Mouse (Mus musculus): ENCODE results near the gene Lrrfip1. TPM values are rescaled to one million over a fixed set of nuclear protein-coding genes. Genes with fewer than 3 reads are reported as not detected.

Gene Lrrfip1
- polyA plus RNA-seq, 1 experiment from 2014 or later, result 85.4 TPM

DNA sequence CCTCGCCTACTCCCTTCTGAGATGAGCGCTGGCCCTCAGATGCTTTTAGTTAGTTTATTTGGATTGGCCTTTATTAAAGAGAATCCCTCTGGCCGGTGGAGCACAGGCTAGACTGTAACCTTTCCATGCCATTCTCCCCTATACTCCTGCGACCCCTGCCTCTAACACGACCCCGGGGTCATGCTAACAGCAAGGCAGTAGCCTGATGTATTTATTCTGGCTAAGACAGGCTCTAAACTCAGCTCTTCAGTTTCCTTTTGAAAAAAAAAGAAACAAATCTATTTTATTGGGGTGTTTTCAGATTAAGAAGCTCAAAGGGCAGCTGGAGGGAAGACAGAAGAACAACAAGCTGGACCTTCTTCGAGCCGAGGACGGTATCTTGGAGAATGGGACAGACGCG, 123.6 kb downstream of the Lrrfip1 start:
- no peak overlapping the region for H3K27ac ChIP-seq (ENCODE audit: low read length)
- no peaks in the 10 kb centered on the region for H3K4me1 ChIP-seq (ENCODE audit: control insufficient read depth, insufficient read depth, low read length)
- H3K4me2 ChIP-seq (ENCODE audit: low read depth, low read length), result no peak overlapping the region
- H3K4me3 ChIP-seq (replicated peaks; ENCODE audit: low read length), result no peak overlapping the region
- WGBS, result 79% methylated on average over 11 of the region's 11 CpGs
- no peak for ATAC-seq (ENCODE audit: insufficient read depth, low FRiP score)
- H3K9ac ChIP-seq (ENCODE audit: low read length), result no peak overlapping the region
- H3K36me3 ChIP-seq (ENCODE audit: control insufficient read depth, insufficient read depth, low read length), result peaks cover 21% of the 10 kb centered on the region
- no peaks in the 10 kb centered on the region for H3K9me3 ChIP-seq (replicated peaks; ENCODE audit: control insufficient read depth, low read length)
- no peaks in the 10 kb centered on the region for H3K27me3 ChIP-seq (ENCODE audit: control insufficient read depth, insufficient read depth, low read length)

DNA sequence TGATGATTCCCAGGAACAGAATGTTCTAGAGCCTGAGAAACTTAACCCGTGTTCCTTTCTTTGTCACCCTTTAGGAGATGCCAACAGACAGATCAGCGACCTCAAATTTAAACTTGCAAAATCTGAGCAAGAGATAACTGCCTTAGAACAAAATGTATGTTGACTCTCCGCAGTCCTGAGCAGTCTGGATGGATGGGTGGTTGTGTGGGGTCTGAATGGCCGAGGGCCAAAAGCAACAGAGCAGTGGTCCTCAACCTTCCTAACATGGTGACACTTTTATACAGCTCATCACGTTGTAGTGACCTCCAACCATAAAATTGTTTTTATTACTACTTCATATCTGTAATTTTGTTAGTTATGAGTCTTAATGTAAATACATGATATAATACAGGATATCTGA, 124.5 kb downstream of the Lrrfip1 start:
- no peak overlapping the region for H3K9ac ChIP-seq (ENCODE audit: low read length)
- no peak overlapping the region for H3K4me3 ChIP-seq (replicated peaks; ENCODE audit: low read length)
- H3K9me3 ChIP-seq (replicated peaks; ENCODE audit: control insufficient read depth, low read length), result no peaks in the 10 kb centered on the region
- no peaks in the 10 kb centered on the region for H3K4me1 ChIP-seq (ENCODE audit: control insufficient read depth, insufficient read depth, low read length)
- 92% methylated on average over 5 of the region's 5 CpGs for WGBS
- peaks cover 25% of the 10 kb centered on the region for H3K36me3 ChIP-seq (ENCODE audit: control insufficient read depth, insufficient read depth, low read length)
- H3K4me2 ChIP-seq (ENCODE audit: low read depth, low read length), result no peak overlapping the region
- H3K27ac ChIP-seq (ENCODE audit: low read length), result no peak overlapping the region
- ATAC-seq (ENCODE audit: insufficient read depth, low FRiP score), result no peak
- H3K27me3 ChIP-seq (ENCODE audit: control insufficient read depth, insufficient read depth, low read length), result no peaks in the 10 kb centered on the region

DNA sequence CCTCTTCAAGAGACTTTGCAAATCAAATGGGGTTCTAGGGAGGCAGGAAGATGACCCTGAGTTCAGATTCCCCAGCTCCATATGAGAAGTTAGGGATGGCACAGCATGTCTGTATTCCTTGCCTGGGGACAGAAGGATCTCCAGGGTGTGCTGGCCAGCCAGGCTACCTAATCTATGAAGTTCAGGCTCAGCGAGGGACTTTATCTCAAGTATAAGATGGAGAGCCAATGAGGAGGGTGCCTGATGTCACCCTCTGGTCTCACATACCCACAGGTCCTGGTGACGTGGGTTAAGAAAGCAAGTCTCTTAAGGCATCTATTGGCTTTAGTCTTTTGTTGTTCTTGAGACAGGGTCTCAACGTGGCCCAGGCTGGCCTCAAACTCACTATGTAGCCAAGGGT, 124.9 kb downstream of the Lrrfip1 start:
- no peak overlapping the region for H3K4me3 ChIP-seq (replicated peaks; ENCODE audit: low read length)
- H3K9me3 ChIP-seq (replicated peaks; ENCODE audit: control insufficient read depth, low read length), result no peaks in the 10 kb centered on the region; the same call in 1 of the 2 replicates
- no peak overlapping the region for H3K9ac ChIP-seq (ENCODE audit: low read length)
- no peaks in the 10 kb centered on the region for H3K4me1 ChIP-seq (ENCODE audit: control insufficient read depth, insufficient read depth, low read length)
- H3K27me3 ChIP-seq (ENCODE audit: control insufficient read depth, insufficient read depth, low read length), result no peaks in the 10 kb centered on the region
- no peak overlapping the region for H3K4me2 ChIP-seq (ENCODE audit: low read depth, low read length)
- 86% methylated on average over 3 of the region's 3 CpGs for WGBS
- peaks cover 30% of the 10 kb centered on the region for H3K36me3 ChIP-seq (ENCODE audit: control insufficient read depth, insufficient read depth, low read length)
- no peak overlapping the region for H3K27ac ChIP-seq (ENCODE audit: low read length)
- no peak for ATAC-seq (ENCODE audit: insufficient read depth, low FRiP score)

DNA sequence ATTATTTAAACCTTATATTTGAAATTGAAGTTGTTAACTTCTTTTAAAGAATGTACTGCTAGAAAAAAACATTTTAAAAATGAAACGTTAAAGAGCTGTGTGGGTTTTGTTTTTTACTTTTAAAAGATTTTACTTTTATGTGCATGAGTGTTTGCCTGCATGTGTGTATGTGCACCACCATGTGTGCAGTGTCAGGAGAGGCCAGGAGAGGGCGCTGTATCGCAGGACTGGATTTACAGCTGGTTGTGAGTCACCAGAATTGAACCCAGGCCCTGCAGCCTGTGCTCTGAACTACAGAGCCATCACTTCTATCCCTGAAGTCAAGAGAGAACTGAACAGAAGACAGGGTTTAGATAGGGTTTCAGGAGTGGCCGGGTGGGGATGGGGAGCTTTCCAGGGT, 130.3 kb downstream of the Lrrfip1 start:
- Histone ChIP-seq H3K27me3 (ENCODE audit: control insufficient read depth, insufficient read depth, low read length) (no peaks in the 10 kb centered on the region), H3K36me3 (ENCODE audit: control insufficient read depth, insufficient read depth, low read length) (peaks cover 28% of the 10 kb centered on the region), H3K27ac (ENCODE audit: low read length) (no peak overlapping the region), H3K4me2 (ENCODE audit: low read depth, low read length) (no peak overlapping the region), H3K9me3 (replicated peaks; ENCODE audit: control insufficient read depth, low read length) (no peaks in the 10 kb centered on the region; the same call in 1 of the 2 replicates), H3K4me3 (replicated peaks; ENCODE audit: low read length) (no peak overlapping the region), H3K4me1 (ENCODE audit: control insufficient read depth, insufficient read depth, low read length) (no peaks in the 10 kb centered on the region), H3K9ac (ENCODE audit: low read length) (no peak overlapping the region)
- WGBS, result 90% methylated on average over 4 of the region's 4 CpGs
- ATAC-seq (ENCODE audit: insufficient read depth, low FRiP score), result no peak

DNA sequence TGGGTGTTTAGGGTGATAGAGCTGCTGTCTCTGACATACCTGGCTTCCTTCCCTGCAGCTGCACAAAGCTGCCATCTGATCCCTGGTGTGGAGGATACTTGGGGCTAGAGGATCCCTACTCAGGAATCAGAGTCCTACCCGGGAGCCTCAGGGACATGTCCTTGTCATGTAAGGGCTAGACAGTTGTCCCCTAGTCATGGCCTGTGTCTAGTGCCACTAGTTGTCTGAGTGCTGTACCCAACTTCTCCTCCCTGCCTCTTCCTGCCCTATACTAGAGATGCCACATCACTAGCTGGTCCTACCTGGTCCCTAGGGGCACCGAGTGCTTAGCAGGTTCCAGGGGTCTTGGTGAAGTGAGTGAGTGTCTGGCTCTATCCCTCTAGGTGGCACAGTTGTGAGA, 138.5 kb downstream of the Lrrfip1 start:
- Histone ChIP-seq H3K9me3 (replicated peaks; ENCODE audit: control insufficient read depth, low read length) (no peaks in the 10 kb centered on the region), H3K36me3 (ENCODE audit: control insufficient read depth, insufficient read depth, low read length) (no peaks in the 10 kb centered on the region), H3K9ac (ENCODE audit: low read length) (no peak overlapping the region), H3K27me3 (ENCODE audit: control insufficient read depth, insufficient read depth, low read length) (no peaks in the 10 kb centered on the region), H3K4me2 (ENCODE audit: low read depth, low read length) (no peak overlapping the region), H3K4me1 (ENCODE audit: control insufficient read depth, insufficient read depth, low read length) (no peaks in the 10 kb centered on the region), H3K27ac (ENCODE audit: low read length) (no peak overlapping the region), H3K4me3 (replicated peaks; ENCODE audit: low read length) (no peak overlapping the region)
- ATAC-seq (ENCODE audit: insufficient read depth, low FRiP score), result no peak
- WGBS, result 85% methylated on average over 2 of the region's 2 CpGs

DNA sequence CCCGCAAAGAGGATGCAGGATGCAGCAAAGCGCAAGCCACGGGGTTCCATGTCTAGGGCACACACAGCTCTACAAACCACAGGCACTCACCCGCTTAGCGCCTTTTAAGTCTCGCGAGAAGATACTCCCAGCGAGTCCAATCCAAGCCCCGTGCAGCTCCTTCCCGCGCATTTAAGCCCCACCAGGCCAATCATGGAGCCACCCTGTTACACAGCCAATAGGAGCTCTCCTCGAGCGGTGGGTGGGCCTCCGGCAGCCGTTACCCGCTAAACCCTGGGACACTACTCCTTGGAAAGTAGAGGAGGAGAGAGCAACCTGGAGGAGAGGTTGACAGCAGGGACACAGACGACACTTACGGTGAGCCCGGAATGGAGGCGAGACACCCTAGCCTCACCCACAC, 146.3 kb downstream of the Lrrfip1 start, which contains the start of gene Rbm44:
TSS of gene Rbm44 (plus strand) at position 277 of the 400 bp plus-strand sequence.
- H3K4me3 ChIP-seq (replicated peaks; ENCODE audit: low read length), result no peak within 1 kb of the TSS
- H3K4me2 ChIP-seq (ENCODE audit: low read depth, low read length), result no peak within 1 kb of the TSS
- no peaks in the 10 kb centered on the region for H3K27me3 ChIP-seq (ENCODE audit: control insufficient read depth, insufficient read depth, low read length)
- 64% methylated on average over 20 of the region's 20 CpGs for WGBS
- no peak within 1 kb of the TSS for H3K27ac ChIP-seq (ENCODE audit: low read length)
- H3K9ac ChIP-seq (ENCODE audit: low read length), result no peak within 1 kb of the TSS
- H3K9me3 ChIP-seq (replicated peaks; ENCODE audit: control insufficient read depth, low read length), result no peaks in the 10 kb centered on the region
- no peaks in the 10 kb centered on the region for H3K36me3 ChIP-seq (ENCODE audit: control insufficient read depth, insufficient read depth, low read length)
- no peak; the same call in 1 of the 2 replicates for ATAC-seq (ENCODE audit: insufficient read depth, low FRiP score)
- no peaks in the 10 kb centered on the region for H3K4me1 ChIP-seq (ENCODE audit: control insufficient read depth, insufficient read depth, low read length)

DNA sequence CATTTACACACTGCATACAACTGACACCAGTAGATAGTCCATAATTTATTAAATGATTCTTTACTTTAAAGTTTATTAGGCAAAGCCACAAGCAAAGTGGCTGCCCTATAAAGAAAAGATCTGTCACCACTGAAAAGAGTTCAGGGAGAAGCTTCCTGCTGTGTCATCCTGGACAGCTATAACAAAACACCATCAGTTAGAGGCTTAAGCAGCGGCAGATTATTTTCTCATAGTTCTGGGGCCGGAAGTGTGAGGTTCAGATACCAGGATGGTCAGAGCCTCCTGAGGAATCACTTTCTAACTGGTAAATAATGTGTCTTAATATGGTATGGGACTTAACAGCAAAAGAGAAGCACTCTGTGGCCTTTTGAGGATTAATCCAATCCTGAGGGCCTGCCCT, 153.0 kb downstream of the Lrrfip1 start:
- no peak for ATAC-seq (ENCODE audit: insufficient read depth, low FRiP score)

DNA sequence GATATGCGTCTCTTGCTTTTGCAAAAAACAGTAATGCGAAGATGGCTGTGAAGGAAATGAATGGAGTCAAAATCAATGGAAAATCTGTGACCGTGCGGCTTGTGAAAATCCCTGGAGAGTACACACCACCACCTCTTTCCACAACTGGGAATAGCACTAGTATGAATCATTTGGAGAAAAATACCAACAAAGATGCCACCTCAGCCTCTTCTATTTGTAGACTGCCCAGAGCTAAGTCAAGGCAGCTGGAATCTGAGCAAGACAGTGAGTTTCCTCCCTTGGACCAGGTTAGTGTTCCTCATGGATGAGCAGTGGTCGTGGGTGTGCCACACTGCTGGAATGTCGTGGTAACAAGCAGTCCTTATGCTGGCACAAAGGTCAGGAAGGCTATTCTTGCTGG, 168.3 kb downstream of the Lrrfip1 start:
- H3K4me3 ChIP-seq (replicated peaks; ENCODE audit: low read length), result no peak overlapping the region
- ATAC-seq (ENCODE audit: insufficient read depth, low FRiP score), result no peak
- H3K4me2 ChIP-seq (ENCODE audit: low read depth, low read length), result no peak overlapping the region
- no peaks in the 10 kb centered on the region for H3K27me3 ChIP-seq (ENCODE audit: control insufficient read depth, insufficient read depth, low read length)
- H3K9me3 ChIP-seq (replicated peaks; ENCODE audit: control insufficient read depth, low read length), result no peaks in the 10 kb centered on the region
- H3K4me1 ChIP-seq (ENCODE audit: control insufficient read depth, insufficient read depth, low read length), result no peaks in the 10 kb centered on the region
- no peak overlapping the region for H3K27ac ChIP-seq (ENCODE audit: low read length)
- WGBS, result 77% methylated on average over 6 of the region's 6 CpGs
- H3K36me3 ChIP-seq (ENCODE audit: control insufficient read depth, insufficient read depth, low read length), result no peaks in the 10 kb centered on the region
- no peak overlapping the region for H3K9ac ChIP-seq (ENCODE audit: low read length)

More for the DNA sequence above, 153.0 kb downstream of the Lrrfip1 start:
- 82% methylated on average over 2 of the region's 2 CpGs for WGBS
- H3K36me3 ChIP-seq (ENCODE audit: control insufficient read depth, insufficient read depth, low read length), result no peaks in the 10 kb centered on the region
- no peak overlapping the region for H3K4me3 ChIP-seq (replicated peaks; ENCODE audit: low read length)
- H3K9me3 ChIP-seq (replicated peaks; ENCODE audit: control insufficient read depth, low read length), result no peaks in the 10 kb centered on the region
- H3K27ac ChIP-seq (ENCODE audit: low read length), result no peak overlapping the region
- no peaks in the 10 kb centered on the region for H3K27me3 ChIP-seq (ENCODE audit: control insufficient read depth, insufficient read depth, low read length)
- H3K4me2 ChIP-seq (ENCODE audit: low read depth, low read length), result no peak overlapping the region
- H3K9ac ChIP-seq (ENCODE audit: low read length), result no peak overlapping the region
- H3K4me1 ChIP-seq (ENCODE audit: control insufficient read depth, insufficient read depth, low read length), result no peaks in the 10 kb centered on the region

DNA sequence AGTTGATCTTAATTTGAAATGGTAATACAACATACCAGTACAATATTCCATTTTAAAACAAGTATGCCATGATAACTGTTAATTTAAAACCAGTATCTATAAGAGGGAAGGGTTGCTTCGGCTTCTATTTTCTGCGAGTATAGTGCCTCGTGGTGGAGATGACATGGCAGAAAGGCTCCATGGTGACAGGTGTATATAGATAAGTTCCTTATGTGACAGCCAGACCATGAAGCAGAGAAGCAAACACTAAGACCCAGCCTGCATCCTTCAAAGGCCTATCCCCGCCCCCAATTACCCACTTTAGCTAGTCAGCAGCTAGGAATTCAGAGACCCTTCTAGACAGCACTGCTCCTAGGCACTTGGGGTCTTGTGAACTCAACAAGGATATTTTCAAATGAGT, 170.6 kb downstream of the Lrrfip1 start:
- Histone ChIP-seq H3K27me3 (ENCODE audit: control insufficient read depth, insufficient read depth, low read length) (no peaks in the 10 kb centered on the region), H3K27ac (ENCODE audit: low read length) (no peak overlapping the region), H3K4me2 (ENCODE audit: low read depth, low read length) (no peak overlapping the region), H3K9ac (ENCODE audit: low read length) (no peak overlapping the region), H3K4me1 (ENCODE audit: control insufficient read depth, insufficient read depth, low read length) (no peaks in the 10 kb centered on the region), H3K36me3 (ENCODE audit: control insufficient read depth, insufficient read depth, low read length) (no peaks in the 10 kb centered on the region), H3K4me3 (replicated peaks; ENCODE audit: low read length) (no peak overlapping the region), H3K9me3 (replicated peaks; ENCODE audit: control insufficient read depth, low read length) (no peaks in the 10 kb centered on the region)
- WGBS, result 80% methylated on average over 4 of the region's 4 CpGs
- no peak for ATAC-seq (ENCODE audit: insufficient read depth, low FRiP score)

DNA sequence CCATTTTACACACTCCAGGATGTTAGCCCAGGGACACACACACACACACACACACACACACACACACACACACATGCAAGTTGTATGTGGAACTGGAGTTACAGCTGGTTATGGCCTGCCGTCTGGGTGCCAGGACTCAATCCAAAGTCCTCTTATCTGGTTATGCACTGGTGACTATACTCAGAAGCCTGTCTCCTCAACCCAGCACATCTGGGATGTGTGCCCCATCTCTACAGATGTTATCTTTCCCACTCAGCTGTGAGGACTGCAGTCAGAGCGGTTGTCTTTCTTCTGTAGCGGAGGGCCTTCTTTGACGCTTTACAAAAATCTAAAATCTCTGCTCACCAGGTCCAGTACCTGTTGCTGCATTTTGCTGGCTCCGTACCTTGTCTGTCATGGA, 176.3 kb downstream of the Lrrfip1 start:
- Histone ChIP-seq H3K9me3 (replicated peaks; ENCODE audit: control insufficient read depth, low read length) (no peaks in the 10 kb centered on the region), H3K27me3 (ENCODE audit: control insufficient read depth, insufficient read depth, low read length) (no peaks in the 10 kb centered on the region), H3K4me1 (ENCODE audit: control insufficient read depth, insufficient read depth, low read length) (no peaks in the 10 kb centered on the region), H3K9ac (ENCODE audit: low read length) (no peak overlapping the region), H3K27ac (ENCODE audit: low read length) (no peak overlapping the region), H3K36me3 (ENCODE audit: control insufficient read depth, insufficient read depth, low read length) (no peaks in the 10 kb centered on the region), H3K4me2 (ENCODE audit: low read depth, low read length) (no peak overlapping the region), H3K4me3 (replicated peaks; ENCODE audit: low read length) (no peak overlapping the region)
- WGBS, result 92% methylated on average over 5 of the region's 5 CpGs
- no peak for ATAC-seq (ENCODE audit: insufficient read depth, low FRiP score)

All from stomach, embryonic 16.5 days (tissue).